ENCODE assay signal across 13 mouse cellular contexts in genomic region chr7:64060582-64060981, GRCm38 (mm10).
"Had no signal": no experiment of that assay in that cellular context is flagged by ENCODE, and none has a peak within 500 bp of the region (broad histone marks: within the 10 kb centered on the region; RNA-seq: fewer than 3 reads in every experiment).

No protein-coding gene starts in this region.

- H3K4me3 ChIP-seq: liver, embryonic 13.5 days; liver, embryonic 15.5 days; lung, embryonic 15.5 days; midbrain, embryonic 10.5 days; midbrain, embryonic 13.5 days; midbrain, embryonic 15.5 days; neural tube, embryonic 13.5 days had no signal

- H3K4me1 ChIP-seq: midbrain, embryonic 15.5 days had no signal

- ATAC-seq: liver, postnatal 0 days; lung, postnatal 0 days; midbrain, embryonic 13.5 days; midbrain, embryonic 15.5 days had no signal

- H3K9ac ChIP-seq: liver, embryonic 13.5 days; liver, embryonic 15.5 days; liver, postnatal 0 days; lung, embryonic 15.5 days; midbrain, embryonic 13.5 days; midbrain, embryonic 15.5 days; neural tube, embryonic 13.5 days had no signal

- H3K27ac ChIP-seq: liver, embryonic 15.5 days; lung, embryonic 15.5 days; midbrain, embryonic 10.5 days; midbrain, embryonic 13.5 days; midbrain, embryonic 15.5 days; neural tube, embryonic 13.5 days had no signal

- H3K4me2 ChIP-seq: liver, embryonic 13.5 days; liver, embryonic 15.5 days; lung, embryonic 15.5 days; midbrain, embryonic 13.5 days; midbrain, embryonic 15.5 days; neural tube, embryonic 13.5 days had no signal

- H3K27me3 ChIP-seq: liver, embryonic 13.5 days; liver, embryonic 15.5 days; lung, embryonic 15.5 days; midbrain, embryonic 13.5 days; midbrain, embryonic 15.5 days; neural tube, embryonic 13.5 days had no signal

- H3K36me3 ChIP-seq: liver, embryonic 13.5 days; liver, embryonic 15.5 days; lung, embryonic 15.5 days; midbrain, embryonic 10.5 days; midbrain, embryonic 13.5 days; midbrain, embryonic 15.5 days; neural tube, embryonic 13.5 days had no signal

- DNase-seq: liver, embryonic 13.5 days; lung, adult 2 months; right cerebral cortex, postnatal 25 days; spleen, adult 18-20 months; thymus, adult 18-20 months had no signal

- H3K9me3 ChIP-seq: liver, embryonic 13.5 days; liver, embryonic 15.5 days; lung, embryonic 15.5 days; midbrain, embryonic 10.5 days; midbrain, embryonic 13.5 days; midbrain, embryonic 15.5 days; neural tube, embryonic 13.5 days had no signal
